Mouse (Mus musculus) forebrain, postnatal 0 days (tissue): ENCODE measurements at regions not wholly inside any gene's neighbourhood (a gene's known extent, or its start where the extent isn't known, plus 50 kb on each side); places are given as distances from the start of the nearest gene placed in this dataset.
"Not testable (repeated sequence)": the region's sequence is repeated elsewhere in the genome, so short reads cannot be mapped to it uniquely, and the experiment has no call there.

Source experiments
- ATAC-seq: fragments of 200-750 bp; cut with Nextera tagmentation; 2 replicates; pipeline ENCODE4 v1.8.0; 2017; ENCODE audit warnings: mild to moderate bottlenecking, moderate library complexity
- DNase-seq: peaks from one replicate; pipeline ENCODE4 v3.0.0-alpha.2; 2015
- H3K27ac ChIP-seq: fragments of 300-500 bp; sonication (generic); 2 replicates; pipeline ENCODE4 v1.5.1; 2014; ENCODE audit warnings: low read depth, mild to moderate bottlenecking, antibody characterized with exemption, low read length, moderate library complexity, mixed read lengths
- H3K27me3 ChIP-seq: fragments of 300-500 bp; sonication (generic); 2 replicates; pipeline ENCODE4 v1.6.1; 2014; ENCODE audit warnings: mild to moderate bottlenecking, low read length, mixed read lengths; ENCODE audit not compliant: insufficient read depth
- H3K36me3 ChIP-seq: fragments of 300-500 bp; sonication (generic); 2 replicates; pipeline ENCODE4 v1.6.1; 2014; ENCODE audit warnings: mild to moderate bottlenecking, moderate library complexity; ENCODE audit not compliant: insufficient read depth
- H3K4me1 ChIP-seq: fragments of 300-500 bp; sonication (generic); 2 replicates; pipeline ENCODE4 v1.6.1; 2014; ENCODE audit warnings: antibody characterized with exemption; ENCODE audit not compliant: insufficient read depth
- H3K4me2 ChIP-seq: fragments of 300-500 bp; sonication (generic); 2 replicates; pipeline ENCODE4 v1.6.1; 2014; ENCODE audit warnings: low read depth, mild to moderate bottlenecking, moderate library complexity
- H3K4me3 ChIP-seq: fragments of 300-500 bp; sonication (generic); 2 replicates; pipeline ENCODE4 v1.5.1; 2014; ENCODE audit warnings: low read depth, low read length, mixed read lengths
- H3K9ac ChIP-seq: fragments of 300-500 bp; sonication (generic); 2 replicates; pipeline ENCODE4 v1.6.1; 2014; ENCODE audit warnings: mild to moderate bottlenecking
- H3K9me3 ChIP-seq: fragments of 300-500 bp; sonication (generic); 2 replicates; pipeline ENCODE4 v1.6.1; 2016; ENCODE audit warnings: low read length
- CTCF ChIP-seq: sonication (generic); IDR thresholded peaks from 2 replicates; pipeline ENCODE4 v1.5.1; 2016; ENCODE audit warnings: antibody characterized with exemption, control low read depth, low read depth
- WGBS: fragments of 180-500 bp; shearing (Covaris S2); extraction: QIAGEN DNeasy Blood & Tissue Kit; methylation state at CpG from one replicate; pipeline ENCODE4 v1.1.7; 2014; 5-methylcytosine and 5-hydroxymethylcytosine counted together

GRCm38 (mm10) chr19:35157849-35158248, 235.7 kb downstream of the Kif20b start:
- Histone ChIP-seq H3K9ac (no peak overlapping the region), H3K4me3 (no peak overlapping the region), H3K36me3 (no peaks in the 10 kb centered on the region), H3K27ac (no peak overlapping the region), H3K9me3 (no peaks in the 10 kb centered on the region), H3K4me1 (no peaks in the 10 kb centered on the region), H3K4me2 (no peak overlapping the region), H3K27me3 (no peaks in the 10 kb centered on the region)
- no peak for TF ChIP-seq CTCF
- ATAC-seq, result no peak
- DNase-seq, result no peak
- 94% methylated on average over 3 of the region's 3 CpGs for WGBS

- WGBS, result 87% methylated on average over 2 of the region's 2 CpGs
- ATAC-seq (no peak), DNase-seq (no peak)
- Histone ChIP-seq H3K27me3 (no peaks in the 10 kb centered on the region), H3K4me2 (no peak overlapping the region), H3K27ac (no peak overlapping the region), H3K36me3 (no peaks in the 10 kb centered on the region), H3K4me3 (no peak overlapping the region), H3K9me3 (no peaks in the 10 kb centered on the region), H3K9ac (no peak overlapping the region), H3K4me1 (no peaks in the 10 kb centered on the region)
- no peak for TF ChIP-seq CTCF
These were observed 242.6 kb downstream of the Kif20b start for GRCm38 (mm10) chr19:35164727-35165126.

GRCm38 (mm10) chr19:35170554-35170953, 248.4 kb downstream of the Kif20b start:
- Histone ChIP-seq H3K27me3 (no peaks in the 10 kb centered on the region), H3K36me3 (no peaks in the 10 kb centered on the region), H3K9ac (no peak overlapping the region), H3K4me2 (no peak overlapping the region), H3K27ac (no peak overlapping the region), H3K4me1 (0 out of 2 replicates have a peak, but pooled peaks cover 2% of the 10 kb centered on the region), H3K4me3 (no peak overlapping the region), H3K9me3 (no peaks in the 10 kb centered on the region)
- 68% methylated on average over 2 of the region's 2 CpGs for WGBS
- DNase-seq (no peak), ATAC-seq (no peak)
- TF ChIP-seq CTCF, result no peak

- no peak for DNase-seq
- no peak overlapping the region for H3K4me2 ChIP-seq
- H3K36me3 ChIP-seq, result no peaks in the 10 kb centered on the region
- no peaks in the 10 kb centered on the region for H3K9me3 ChIP-seq
- 55% methylated on average over 1 of the region's 1 CpGs for WGBS
- no peak overlapping the region for H3K4me3 ChIP-seq
- TF ChIP-seq CTCF, result no peak
- ATAC-seq, result no peak
- no peak overlapping the region for H3K9ac ChIP-seq
- H3K4me1 ChIP-seq, result 0 out of 2 replicates have a peak, but pooled peaks cover under 1% of the 10 kb centered on the region
- no peaks in the 10 kb centered on the region for H3K27me3 ChIP-seq
- no peak overlapping the region for H3K27ac ChIP-seq
These were observed 257.9 kb downstream of the Kif20b start for GRCm38 (mm10) chr19:35180102-35180501.

- no peak overlapping the region for H3K4me3 ChIP-seq
- H3K4me1 ChIP-seq, result no peaks in the 10 kb centered on the region
- 91% methylated on average over 5 of the region's 5 CpGs for WGBS
These were observed 283.5 kb downstream of the Kif20b start for GRCm38 (mm10) chr19:35205557-35206239.

GRCm38 (mm10) chr19:35244188-35244587, 322.0 kb downstream of the Kif20b start:
- H3K27me3 ChIP-seq, result no peaks in the 10 kb centered on the region
- no peak overlapping the region for H3K9ac ChIP-seq
- H3K4me3 ChIP-seq, result no peak overlapping the region
- no peak overlapping the region for H3K27ac ChIP-seq
- ATAC-seq (no peak), DNase-seq (no peak)
- H3K36me3 ChIP-seq, result no peaks in the 10 kb centered on the region
- WGBS, result 92% methylated on average over 3 of the region's 3 CpGs
- no peak for TF ChIP-seq CTCF
- H3K4me1 ChIP-seq, result no peaks in the 10 kb centered on the region
- no peak overlapping the region for H3K4me2 ChIP-seq
- H3K9me3 ChIP-seq, result no peaks in the 10 kb centered on the region

More at GRCm38 (mm10) chr19:35205557-35206239, 283.5 kb downstream of the Kif20b start:
- no peaks in the 10 kb centered on the region for H3K36me3 ChIP-seq
- H3K9ac ChIP-seq, result no peak overlapping the region
- DNase-seq, result no peak
- H3K9me3 ChIP-seq, result no peaks in the 10 kb centered on the region
- no peak for TF ChIP-seq CTCF
- ATAC-seq, result no peak
- no peak overlapping the region for H3K4me2 ChIP-seq
- no peaks in the 10 kb centered on the region for H3K27me3 ChIP-seq
- H3K27ac ChIP-seq, result no peak overlapping the region

- Histone ChIP-seq H3K9me3 (no peaks in the 10 kb centered on the region), H3K4me3 (no peak overlapping the region), H3K4me2 (no peak overlapping the region), H3K27ac (no peak overlapping the region), H3K9ac (no peak overlapping the region), H3K4me1 (no peaks in the 10 kb centered on the region), H3K27me3 (no peaks in the 10 kb centered on the region), H3K36me3 (no peaks in the 10 kb centered on the region)
- no peak for TF ChIP-seq CTCF
- no peak for DNase-seq
- 83% methylated on average over 6 of the region's 6 CpGs for WGBS
- no peak for ATAC-seq
These were observed 325.4 kb downstream of the Kif20b start for GRCm38 (mm10) chr19:35247531-35247930.

- DNase-seq, H3K4me1 ChIP-seq, H3K36me3 ChIP-seq, H3K27ac ChIP-seq, H3K9me3 ChIP-seq, H3K4me3 ChIP-seq, H3K27me3 ChIP-seq, H3K4me2 ChIP-seq, H3K9ac ChIP-seq, ATAC-seq: not testable (repeated sequence)
- WGBS, result 89% methylated on average over 3 of the region's 3 CpGs
These were observed 336.5 kb downstream of the Kif20b start for GRCm38 (mm10) chr19:35258634-35259033.
